Mouse (Mus musculus) lung, postnatal 0 days (tissue): ENCODE measurements around the gene Rnf217.
A peak's percentile ranks its signal among the peaks of the same experiment; 100 is the strongest.

Experiments
- CTCF ChIP-seq: IDR thresholded peaks from 2 replicates; pipeline ENCODE4 v1.5.1; 2016; ENCODE audit warnings: antibody characterized with exemption, mild to moderate bottlenecking
- EP300 ChIP-seq: IDR thresholded peaks from 2 replicates; pipeline ENCODE4 v1.6.1; 2016; ENCODE audit warnings: antibody characterized with exemption, mild to moderate bottlenecking, control low read depth

DNA sequence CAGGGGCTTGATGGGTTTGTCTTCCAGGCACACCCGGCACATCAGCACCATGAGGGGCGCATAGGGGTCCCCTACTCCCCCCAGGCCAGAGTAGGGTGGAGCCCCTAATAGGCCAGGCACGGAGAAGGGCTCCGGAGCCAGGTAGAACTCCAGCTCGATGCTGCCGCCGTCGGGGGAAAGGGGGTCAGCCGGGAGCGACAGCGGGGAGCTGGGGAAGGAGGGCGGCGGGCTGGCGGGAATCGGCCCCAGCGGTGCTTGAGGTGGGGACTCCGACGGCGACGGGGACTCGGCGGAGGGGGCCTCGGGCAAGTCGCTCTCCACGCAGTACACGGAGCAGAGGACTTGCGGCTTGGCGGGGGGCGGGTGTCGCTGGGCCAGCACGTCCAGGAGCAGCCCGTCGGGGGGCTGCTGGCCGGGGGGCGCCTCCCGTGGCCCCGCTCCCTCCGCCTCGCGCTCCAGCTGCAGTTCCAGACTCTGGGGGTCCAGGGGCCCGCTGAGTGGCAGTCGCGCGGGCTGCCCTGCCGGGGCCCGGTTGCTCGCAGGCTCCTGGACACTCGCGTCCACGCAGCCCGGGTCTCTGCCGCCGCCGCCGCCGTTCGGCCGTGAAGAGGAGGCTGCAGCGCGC, 431 bp downstream of the Rnf217 start:
- TF ChIP-seq CTCF: peak; percentile 46
- TF ChIP-seq EP300: no peak
